Comparison of ENCODE assay signal across 9 mouse cellular contexts in genomic region chrX:152618464-152618863, GRCm38 (mm10). TPM values are rescaled to one million over a fixed set of nuclear protein-coding genes. Genes with fewer than 3 reads are reported as not detected.
DNase-seq lines count a peak whose midpoint lies in the region; ATAC-seq lines count a peak whose summit lies in the region.
"Had no signal": no experiment of that assay in that cellular context is flagged by ENCODE, and none has a peak within 500 bp of the region (broad histone marks: within the 10 kb centered on the region; RNA-seq: fewer than 3 reads in every experiment).

No protein-coding gene starts in this region.

- H3K4me3 ChIP-seq in hindbrain, embryonic 14.5 days (replicated peaks; ENCODE audit: low read length), result no peak overlapping the region
- H3K4me3 ChIP-seq in midbrain, embryonic 11.5 days (ENCODE audit: low read depth, low read length), result no peak overlapping the region

- H3K36me3 ChIP-seq in hindbrain, embryonic 14.5 days (replicated peaks; ENCODE audit: control insufficient read depth, insufficient read depth), result peaks cover 5% of the 10 kb centered on the region
- no peaks in the 10 kb centered on the region for H3K36me3 ChIP-seq in midbrain, embryonic 11.5 days (ENCODE audit: control insufficient read depth, insufficient read depth, low read length)

- no peaks in the 10 kb centered on the region for H3K9me3 ChIP-seq in hindbrain, embryonic 14.5 days (ENCODE audit: control insufficient read depth, low read length)
- H3K9me3 ChIP-seq in midbrain, embryonic 11.5 days (ENCODE audit: control insufficient read depth, low read length), result no peaks in the 10 kb centered on the region

- DNase-seq in heart, postnatal 14 days, result peak; percentile 27 to 43
- no peak for DNase-seq in heart, adult 9 months (ENCODE audit: low spot score in 2 of 2)
- peak; percentile 34 for DNase-seq in ES-CJ7 (ENCODE audit: low read depth, low spot score)
- peak; percentile 22 to 35 for DNase-seq in adrenal gland, postnatal 36 days
- DNase-seq in hindbrain, embryonic 14.5 days (ENCODE audit: low spot score), result peak; percentile 68
- peak; percentile 84 for DNase-seq in midbrain, embryonic 11.5 days (ENCODE audit: low spot score, missing footprints)
- no peak for DNase-seq in urinary bladder, adult 18-20 months (ENCODE audit: low spot score in 2 of 2)

- intact Hi-C loops in heart, postnatal 14 days (cut with DNase I), result loop anchor here (2.0 to 10.0 kb wide), 2 partner anchors 56 to 200 kb away; no protein-coding TSS in a partner anchor

- WGBS in hindbrain, embryonic 14.5 days, result 76% methylated on average over 1 of the region's 1 CpGs
- 59% methylated on average over 1 of the region's 1 CpGs for WGBS in midbrain, embryonic 11.5 days

- H3K27ac ChIP-seq in hindbrain, embryonic 14.5 days, result no peak overlapping the region
- no peak overlapping the region for H3K27ac ChIP-seq in midbrain, embryonic 11.5 days (ENCODE audit: low read depth, low read length)

- H3K4me2 ChIP-seq in hindbrain, embryonic 14.5 days (replicated peaks), result no peak overlapping the region
- no peak overlapping the region for H3K4me2 ChIP-seq in midbrain, embryonic 11.5 days

- H3K9ac ChIP-seq in hindbrain, embryonic 14.5 days, result no peak overlapping the region
- no peak overlapping the region for H3K9ac ChIP-seq in midbrain, embryonic 11.5 days (ENCODE audit: low read length)

- no peak for ATAC-seq in hindbrain, embryonic 14.5 days (ENCODE audit: low FRiP score)
- ATAC-seq in midbrain, embryonic 11.5 days (ENCODE audit: low FRiP score), result no peak; the same call in 1 of the 2 replicates
- ATAC-seq in erythroblast, adult 5-6 weeks (replicated peaks; ENCODE audit: low FRiP score, poor library complexity, severe bottlenecking), result no peak

- H3K27me3 ChIP-seq in hindbrain, embryonic 14.5 days (ENCODE audit: control insufficient read depth, insufficient read depth, low read length), result 0 out of 2 replicates have a peak, but pooled peaks cover 13% of the 10 kb centered on the region
- peaks cover 13% of the 10 kb centered on the region for H3K27me3 ChIP-seq in midbrain, embryonic 11.5 days (ENCODE audit: control insufficient read depth, insufficient read depth, low read length)

- H3K4me1 ChIP-seq in hindbrain, embryonic 14.5 days (replicated peaks; ENCODE audit: control insufficient read depth, insufficient read depth, low read length), result no peaks in the 10 kb centered on the region
- H3K4me1 ChIP-seq in midbrain, embryonic 11.5 days (ENCODE audit: control insufficient read depth, insufficient read depth, low read length), result no peaks in the 10 kb centered on the region

RNA-seq across cellular contexts. Expression of gene Cldn34a, which starts 55.3 kb away (rescaled TPM):
- not detected for total RNA-seq in heart, postnatal 14 days (2021)
- total RNA-seq in adrenal gland, postnatal 36 days (2021), result not detected
- polyA plus RNA-seq in hindbrain, embryonic 14.5 days (2014; fragmentation: Nextera tagmentation; extraction: Ambion mirVana), result not detected in 2 replicates
- not detected in 2 replicates for polyA plus RNA-seq in midbrain, embryonic 11.5 days (2014; fragmentation: Nextera tagmentation; extraction: Ambion mirVana)
- not detected in 2 replicates for total RNA-seq in erythroblast, adult 5-6 weeks (2015; ENCODE audit: low replicate concordance)
- not detected in 2 replicates for total RNA-seq in erythroblast, adult 5-6 weeks (2017; ENCODE audit: low replicate concordance)
- polyA plus RNA-seq: large intestine, adult 2 months had no signal

Comparison
In these comparisons a context has a peak if more than half of its experiments do, and no peak if none do; other contexts are left out.
1. DNase-seq: peak in heart, postnatal 14 days (2 of 2), ES-CJ7 (single experiment), adrenal gland, postnatal 36 days (2 of 2), hindbrain, embryonic 14.5 days (single experiment) and midbrain, embryonic 11.5 days (single experiment); none in heart, adult 9 months (0 of 2) and urinary bladder, adult 18-20 months (0 of 2).